Mouse (Mus musculus) CD4-positive, CD25-positive, alpha-beta regulatory T cell, adult 2 months (primary cell): ENCODE measurements around the gene Orai2.
A peak's percentile ranks its signal among the peaks of the same experiment; 100 is the strongest.
"Not testable (repeated sequence)": the region's sequence is repeated elsewhere in the genome, so short reads cannot be mapped to it uniquely, and the experiment has no call there.

Experiments
- DNase-seq: peaks from one replicate; pipeline ENCODE4 v3.0.0-alpha.2; 2012; ENCODE audit warnings: low read depth, low spot score

The Orai2 gene

DNA sequence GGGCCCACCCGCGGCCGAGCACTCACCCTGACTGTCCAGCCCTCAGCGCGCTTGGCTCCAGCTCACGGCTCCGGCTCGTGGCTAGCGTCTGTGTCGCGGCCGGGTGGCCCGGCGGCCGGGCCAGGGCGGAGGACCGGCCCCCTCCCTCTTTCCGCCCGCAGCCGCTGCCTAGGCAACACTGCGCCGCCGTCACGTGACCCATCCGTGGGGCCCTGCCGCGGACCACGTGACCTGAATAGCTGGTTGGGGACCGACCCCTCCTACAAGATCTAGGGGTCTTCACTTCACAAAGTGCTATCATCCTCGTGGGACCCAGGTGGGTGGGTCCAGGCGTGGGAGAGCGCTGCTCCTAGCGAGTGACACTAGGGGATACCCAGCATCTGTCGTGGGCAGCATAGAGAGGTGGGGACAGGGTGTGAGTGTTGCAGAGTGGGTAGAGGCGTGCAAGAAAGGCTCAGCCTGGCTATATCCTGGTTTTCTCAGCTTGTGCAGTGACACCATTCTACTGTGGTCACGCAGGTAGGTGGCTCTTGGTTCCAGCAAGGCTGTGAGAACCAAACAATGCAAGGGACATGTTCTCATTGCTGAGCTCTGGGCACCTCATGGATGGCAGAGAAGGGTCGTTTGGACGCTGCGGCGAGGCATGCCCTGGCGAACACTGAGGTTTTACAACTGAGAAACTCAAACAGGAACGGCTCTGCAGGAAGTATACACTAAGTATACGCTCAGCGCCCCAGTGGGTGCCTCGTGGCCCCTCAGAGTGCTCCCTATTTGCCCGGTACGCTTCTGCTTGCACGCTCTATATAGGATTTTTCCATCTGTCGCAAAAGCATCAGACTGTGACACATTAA, at the start of gene Orai2:
Gene Orai2 (minus strand): TSS at position 202 of the 851 bp plus-strand sequence.
- peak; percentile 89 for DNase-seq

DNA sequence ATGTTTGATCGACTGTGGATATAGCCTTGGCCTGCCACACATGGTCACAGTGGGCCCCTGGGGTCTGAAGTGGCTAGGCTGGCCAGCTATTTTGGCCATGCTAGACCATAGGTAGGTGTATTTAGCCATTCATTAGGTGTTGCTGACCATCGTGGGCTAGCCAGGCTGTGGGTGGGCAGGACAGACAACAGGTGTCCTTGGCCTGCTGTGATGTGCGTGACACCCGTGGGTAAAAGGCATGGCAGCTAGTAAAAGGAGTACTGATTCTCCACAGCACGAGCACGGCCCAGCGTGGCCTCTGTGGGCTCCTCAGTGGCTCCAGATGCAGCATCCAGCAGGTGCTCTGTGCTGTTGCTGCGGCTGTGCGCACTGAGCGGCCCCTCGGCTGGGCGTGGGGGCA, 48.1 kb upstream of the Orai2 start:
- no peak for DNase-seq

DNA sequence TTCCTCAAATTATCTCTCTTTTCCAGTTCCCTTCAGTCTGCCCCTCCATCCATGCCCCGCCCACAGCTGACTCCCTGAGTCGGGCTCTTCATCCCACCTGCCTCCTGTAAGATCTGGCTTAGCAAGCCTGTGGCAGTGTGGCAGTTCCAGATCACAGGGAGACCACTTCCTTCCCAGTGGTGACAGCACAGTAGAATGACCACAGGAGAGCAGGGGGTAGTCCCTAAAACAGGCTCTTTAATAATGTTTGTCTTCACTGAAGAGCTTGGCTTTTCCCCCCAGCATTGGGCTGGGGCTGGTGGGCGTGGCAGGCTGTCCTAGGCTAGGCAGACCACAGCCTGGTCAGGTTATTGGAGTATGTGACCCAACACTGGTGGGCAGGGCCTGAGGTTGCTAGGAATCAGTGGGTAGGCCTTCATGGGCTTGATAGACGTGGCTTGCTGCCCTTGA, 47.4 kb upstream of the Orai2 start:
- DNase-seq, result no peak

DNA sequence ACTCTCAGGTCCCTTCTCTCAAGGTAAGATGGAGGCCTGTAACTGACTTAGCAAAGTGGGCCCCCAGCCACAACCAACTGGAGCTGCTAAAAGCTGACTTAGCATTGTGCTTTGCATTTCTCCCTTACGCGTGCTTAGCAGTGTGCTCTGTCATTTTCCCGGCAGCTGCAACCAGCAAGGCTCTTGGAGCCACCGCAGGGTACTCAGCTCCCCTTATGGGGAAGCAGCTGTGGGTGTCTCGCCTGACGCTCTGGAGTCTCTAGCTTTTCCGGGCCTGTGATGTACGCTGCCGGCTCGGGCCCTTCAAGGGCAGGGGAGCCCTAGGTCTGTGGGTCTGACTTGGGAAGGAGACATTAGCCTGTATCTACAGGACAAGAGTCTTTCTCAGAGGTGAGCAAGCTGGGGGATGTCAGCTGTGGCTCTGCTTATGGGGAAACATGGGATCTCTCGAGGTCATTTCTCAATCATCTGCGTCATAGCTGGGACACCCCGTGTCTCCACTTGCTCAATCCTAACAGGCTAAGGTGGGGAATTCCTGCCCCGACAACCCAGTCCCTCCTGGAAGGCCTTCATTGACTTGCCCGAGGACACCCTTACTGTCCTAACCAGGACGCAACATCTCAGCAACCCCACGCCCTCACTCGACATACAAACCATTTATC, 46.6 kb upstream of the Orai2 start:
- no peak for DNase-seq

DNA sequence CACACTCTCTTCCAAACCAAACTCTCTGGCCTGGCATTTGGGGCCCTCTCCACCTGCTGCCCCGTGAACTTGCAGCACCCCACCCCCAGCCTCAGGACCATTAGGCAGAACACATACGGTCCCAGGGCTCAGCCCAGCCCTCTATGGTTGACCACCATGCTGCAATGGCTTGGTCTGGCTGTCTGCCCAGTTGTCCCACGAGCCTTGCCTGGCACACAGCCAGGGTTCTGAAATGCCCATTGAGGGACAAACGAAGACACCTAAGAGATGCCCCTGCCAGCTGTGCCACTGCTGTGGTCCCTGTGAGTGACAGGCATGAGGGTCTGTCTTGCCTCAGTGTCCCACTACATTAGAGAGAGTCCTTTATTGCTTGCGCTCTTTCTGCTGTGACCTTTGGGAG, 45.4 kb upstream of the Orai2 start:
- no peak for DNase-seq

DNA sequence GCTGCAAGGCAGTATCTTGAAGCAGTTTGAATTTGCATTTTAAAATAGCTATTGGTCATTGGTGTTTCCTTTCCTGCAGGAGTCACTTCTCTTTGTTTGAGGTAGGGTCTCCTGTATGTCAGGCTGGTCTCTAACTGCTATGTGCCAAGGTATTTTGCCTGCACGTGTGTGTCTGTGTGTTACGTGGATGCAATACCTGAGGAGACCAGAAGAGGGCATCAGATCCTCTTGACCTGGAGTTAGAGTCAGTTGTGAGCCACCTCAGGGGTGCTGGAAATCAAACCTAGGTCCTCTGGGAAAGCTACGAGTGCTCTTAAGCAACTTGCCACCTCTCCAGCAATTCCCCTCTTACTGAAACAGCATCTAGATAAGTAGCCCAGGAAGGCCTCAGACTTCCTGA, 44.7 kb upstream of the Orai2 start:
- peak; percentile 32 for DNase-seq

DNA sequence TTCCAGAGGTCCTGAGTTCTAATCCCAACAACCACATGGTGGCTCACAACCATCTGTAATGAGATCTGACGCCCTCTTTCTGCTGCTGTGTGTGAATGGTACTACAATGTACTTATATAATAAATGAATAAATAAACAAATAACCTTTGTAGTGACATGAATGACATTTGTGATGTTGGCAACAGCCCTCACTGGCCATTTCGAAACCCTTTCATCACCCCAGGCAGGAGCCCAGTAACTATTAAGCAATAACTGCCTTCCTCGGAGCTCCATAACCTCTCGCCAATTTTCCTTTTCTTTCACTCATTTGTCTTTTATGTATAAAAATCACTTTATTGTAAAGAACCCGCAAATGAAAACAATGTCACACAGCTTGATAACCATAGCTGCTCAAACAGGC, 43.2 kb upstream of the Orai2 start:
- no peak for DNase-seq

DNA sequence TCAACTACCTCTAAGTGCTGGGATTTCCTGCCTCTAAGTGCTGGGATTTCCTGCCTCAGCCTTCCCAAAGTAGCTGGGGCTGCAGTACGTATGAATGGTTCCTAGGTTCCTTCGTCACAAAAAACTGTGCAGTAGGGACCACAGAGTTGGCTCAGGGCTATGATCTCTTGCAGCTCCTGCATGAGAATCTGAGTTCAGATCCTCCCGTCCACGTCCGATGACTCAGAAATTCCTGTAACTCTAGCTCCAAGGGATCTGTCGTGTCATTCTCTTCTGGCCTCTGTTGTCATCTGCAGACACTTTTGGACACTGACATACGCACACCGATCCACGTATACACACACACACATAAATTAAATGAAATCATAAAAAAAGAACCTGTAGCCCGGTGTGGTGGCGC, 42.2 kb upstream of the Orai2 start:
- DNase-seq, result no peak

DNA sequence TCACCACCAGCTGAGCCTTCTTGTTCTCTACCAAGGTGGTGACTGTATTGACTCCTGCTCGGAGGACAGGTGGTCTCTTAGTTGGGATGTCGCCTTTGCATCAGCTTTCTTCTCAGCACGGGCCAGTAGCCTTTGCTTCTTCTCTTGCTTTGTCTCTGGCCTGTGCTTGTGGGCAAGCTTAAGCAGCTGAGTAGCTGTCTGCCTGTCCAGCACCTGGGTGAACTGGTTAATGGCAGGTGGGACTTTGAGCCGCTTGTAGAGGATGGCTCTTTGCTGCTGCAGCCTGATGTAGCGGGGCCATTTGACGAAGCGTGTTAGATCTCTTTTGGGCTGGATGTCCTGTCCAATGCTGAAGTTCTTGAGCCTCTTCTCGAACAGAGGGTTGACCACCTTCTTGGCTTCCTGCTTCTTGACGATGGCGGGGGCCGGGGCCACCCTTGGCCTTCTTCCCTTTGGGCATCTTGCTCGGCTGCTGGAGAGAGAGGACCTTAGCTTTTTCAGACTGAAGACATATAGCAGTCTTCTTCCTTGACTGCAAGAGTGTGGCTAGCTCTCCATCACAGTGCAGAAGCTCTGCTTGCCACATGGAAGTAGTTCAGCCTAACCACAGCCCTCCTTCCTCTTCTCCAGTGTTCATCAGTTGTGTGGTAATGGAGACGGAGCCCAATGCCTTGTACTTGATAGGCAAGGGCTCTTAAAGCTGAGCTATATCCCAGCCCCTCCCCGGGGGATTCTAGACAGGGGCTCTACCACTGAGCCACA, 41.0 kb upstream of the Orai2 start:
- not testable (repeated sequence) for DNase-seq

DNA sequence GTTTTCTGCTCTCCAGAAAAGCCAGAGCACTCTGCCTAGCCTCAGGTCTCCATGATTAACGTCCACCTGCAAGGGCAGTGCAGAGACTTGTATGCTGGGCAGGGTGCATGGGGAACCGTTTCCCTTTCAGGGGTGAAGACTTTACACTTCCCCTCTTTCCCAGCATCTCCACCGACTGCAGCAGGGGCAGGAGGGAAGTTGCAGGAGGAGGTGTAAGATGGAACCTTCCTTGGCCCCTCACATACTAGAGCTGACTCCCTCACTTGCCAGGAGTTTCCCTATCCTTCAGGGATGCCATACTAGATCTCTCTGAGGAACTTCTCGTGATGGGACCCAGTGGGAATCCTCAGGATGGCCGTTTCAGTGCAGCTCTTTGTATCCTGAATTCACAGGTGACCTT, 40.0 kb upstream of the Orai2 start:
- no peak for DNase-seq

DNA sequence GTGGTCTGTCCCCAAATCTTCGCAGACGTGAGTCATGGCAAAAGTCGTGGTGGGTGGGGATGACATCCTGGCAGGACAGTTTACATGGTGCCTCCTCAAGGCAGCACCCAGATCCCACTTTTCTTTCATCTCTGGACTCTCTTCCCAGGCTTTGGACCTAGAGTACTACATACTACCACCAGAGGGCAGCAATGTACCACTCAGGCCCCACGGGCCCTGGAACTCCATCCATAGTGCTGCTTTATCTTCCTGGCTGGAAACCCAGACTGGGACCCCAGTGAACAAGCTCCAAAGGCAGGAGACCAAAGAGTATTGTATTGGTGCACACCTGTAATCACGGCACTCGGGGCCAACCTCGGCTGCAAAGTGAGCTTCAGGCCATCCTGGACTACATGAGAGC, 31.3 kb upstream of the Orai2 start:
- peak; percentile 73 for DNase-seq

DNA sequence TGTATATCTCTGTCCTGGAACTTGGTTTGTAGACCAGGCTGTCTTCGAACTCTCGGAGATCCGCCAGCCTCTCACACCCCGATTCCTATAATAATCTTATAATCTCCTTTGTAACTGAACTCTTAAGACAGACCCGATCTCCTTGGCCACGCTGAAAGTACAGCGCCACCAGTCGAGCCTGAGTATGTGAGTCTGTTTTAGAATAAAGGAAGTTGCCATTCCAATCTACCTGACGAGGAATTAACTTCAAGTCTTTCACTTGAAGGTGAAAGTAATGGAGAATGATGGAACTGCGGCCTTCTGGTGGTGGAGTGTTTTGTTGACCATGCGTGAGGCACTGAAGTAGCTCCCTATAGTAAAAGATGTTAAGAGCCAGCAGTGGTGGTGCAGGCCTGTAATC, 29.0 kb upstream of the Orai2 start:
- DNase-seq, result peak; percentile 35

DNA sequence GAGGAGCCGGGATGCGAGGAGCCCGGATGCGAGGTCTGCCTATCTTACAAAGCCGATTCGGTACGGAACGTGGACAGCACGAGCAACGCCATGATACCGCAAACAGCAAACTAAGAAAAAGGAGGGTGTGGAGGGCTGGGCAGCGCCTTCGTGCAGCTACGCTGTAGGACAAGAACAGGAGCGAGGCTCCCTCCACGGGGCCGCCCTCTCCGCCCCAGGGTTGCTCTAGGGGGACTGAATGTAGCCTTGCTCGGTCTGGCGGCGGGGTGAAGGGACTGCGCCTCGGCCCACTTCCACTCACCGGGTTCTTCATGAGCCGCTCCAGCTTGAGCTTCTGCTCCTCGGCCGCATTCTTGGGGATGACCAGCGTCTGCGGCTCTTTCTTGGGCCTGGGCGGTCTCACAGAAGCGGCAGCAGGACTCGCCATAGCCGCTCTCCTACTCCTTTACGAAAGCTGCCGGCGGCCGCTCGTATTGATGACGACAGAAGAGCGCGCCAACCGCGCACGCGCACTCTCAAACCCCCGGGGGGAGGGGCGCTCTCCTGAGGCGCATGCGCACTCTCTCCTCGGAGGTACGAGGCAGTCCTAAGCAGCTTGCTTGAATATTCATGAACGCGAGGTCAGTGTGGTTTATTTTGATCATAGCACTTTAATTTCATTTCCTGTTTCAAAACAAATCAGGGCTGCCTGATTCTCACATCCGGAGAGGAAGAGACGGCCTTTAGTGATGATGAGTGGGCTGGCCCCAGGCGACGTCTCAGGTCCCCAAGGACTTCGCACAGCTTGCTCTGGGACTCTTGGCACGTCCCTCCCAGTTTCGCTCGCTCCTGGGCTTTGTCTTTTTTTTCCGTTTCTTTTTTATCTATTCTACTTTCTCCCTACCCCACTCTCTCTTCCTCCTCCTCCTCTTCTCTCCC, 28.2 kb upstream of the Orai2 start, which contains the start of gene Prkrip1:
Gene Prkrip1 (minus strand): TSS at position 490 of the 918 bp plus-strand sequence.
- DNase-seq, result peak; percentile 98

DNA sequence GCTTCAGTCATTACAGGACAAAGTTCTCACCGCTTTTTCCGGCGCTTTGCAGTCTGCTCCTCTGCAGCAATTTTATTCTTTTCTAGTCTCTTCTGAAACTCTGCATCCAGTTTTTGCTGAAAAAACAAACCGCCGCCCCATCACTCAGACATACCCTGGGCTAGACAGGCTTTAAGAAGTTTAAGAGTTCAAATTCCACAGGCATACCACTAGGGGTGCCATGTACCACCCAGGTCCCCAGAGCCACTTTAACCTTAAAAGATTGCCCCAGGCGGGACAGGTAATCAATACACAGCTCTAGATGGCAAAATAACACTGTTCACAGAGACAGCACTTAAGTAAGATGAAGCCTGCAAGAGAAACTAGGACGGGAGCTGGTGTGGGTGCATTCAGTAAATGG, 21.4 kb upstream of the Orai2 start:
- no peak for DNase-seq

DNA sequence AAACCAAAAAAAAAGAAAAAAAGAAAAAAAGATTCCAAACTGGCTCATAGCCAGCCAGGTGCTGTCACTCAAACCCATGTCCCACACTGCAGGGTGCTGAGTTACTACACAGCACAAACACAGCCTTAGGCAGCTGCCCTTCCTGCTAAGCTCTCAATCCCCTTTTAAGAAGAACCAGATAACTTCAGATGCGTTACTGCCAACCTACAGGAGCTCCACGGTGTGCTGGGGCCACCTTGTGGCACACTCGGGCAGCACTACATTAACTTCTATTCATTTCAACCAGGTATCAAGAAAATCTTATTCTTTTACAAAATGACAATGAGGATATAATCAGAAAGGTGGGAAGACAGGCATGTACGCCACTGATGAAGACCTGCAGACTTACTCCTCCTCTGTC, 16.2 kb upstream of the Orai2 start:
- peak; percentile 88 for DNase-seq

DNA sequence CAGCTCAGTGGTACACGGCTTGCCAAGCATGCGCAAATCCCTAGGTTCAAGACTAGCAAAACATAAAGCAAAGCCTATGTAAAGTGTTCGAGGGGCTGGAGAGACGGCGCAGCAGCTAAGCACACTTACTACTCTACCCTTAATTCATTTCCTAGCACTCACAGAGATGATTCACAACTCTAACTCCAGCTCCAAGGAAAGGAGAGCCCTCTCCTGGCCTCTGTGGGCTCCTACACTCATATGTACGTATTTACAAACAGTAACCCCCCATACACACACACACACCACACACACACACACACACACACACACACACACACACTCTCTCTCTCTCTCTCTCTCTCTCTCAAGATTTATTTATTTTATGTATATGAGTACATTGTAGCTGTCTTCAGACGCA, 13.3 kb upstream of the Orai2 start:
- no peak for DNase-seq

DNA sequence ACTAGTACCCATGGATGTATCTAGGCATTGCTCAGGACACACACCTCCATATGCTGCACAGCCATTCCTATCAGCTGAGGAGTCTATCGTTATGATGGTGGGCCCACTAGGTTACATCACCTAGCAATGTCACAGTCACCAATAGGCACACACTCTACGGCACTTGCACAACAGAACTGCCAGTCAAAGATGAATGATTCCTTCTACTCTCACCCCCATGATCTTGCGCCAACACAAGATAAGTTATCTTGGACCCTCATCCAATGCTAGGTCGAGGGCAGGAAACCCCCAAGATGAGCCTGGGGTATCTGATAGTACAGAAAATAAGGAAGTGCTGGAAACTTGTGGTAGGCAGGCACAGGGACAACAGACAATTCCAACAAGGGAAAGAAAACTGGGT, 12.3 kb upstream of the Orai2 start:
- no peak for DNase-seq

DNA sequence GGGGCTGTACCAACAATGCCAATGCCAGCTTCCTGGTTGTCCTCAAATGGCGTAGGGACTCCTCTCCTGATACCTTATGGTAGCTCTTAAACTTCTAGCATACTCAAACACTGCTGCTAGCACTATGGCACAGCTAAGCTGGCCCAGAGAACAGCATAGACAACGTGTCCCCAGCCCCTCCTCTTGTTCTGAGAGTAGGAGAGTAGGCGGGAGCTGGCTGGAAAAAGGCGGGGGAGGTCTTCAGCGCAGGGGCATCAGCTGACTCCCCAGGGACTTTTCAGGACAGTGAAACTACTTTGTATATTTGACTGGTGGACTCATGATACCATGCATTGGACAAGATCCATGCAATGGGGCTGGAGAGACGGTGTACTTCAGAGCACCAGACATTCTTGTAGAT, 11.5 kb upstream of the Orai2 start:
- DNase-seq, result peak; percentile 26

DNA sequence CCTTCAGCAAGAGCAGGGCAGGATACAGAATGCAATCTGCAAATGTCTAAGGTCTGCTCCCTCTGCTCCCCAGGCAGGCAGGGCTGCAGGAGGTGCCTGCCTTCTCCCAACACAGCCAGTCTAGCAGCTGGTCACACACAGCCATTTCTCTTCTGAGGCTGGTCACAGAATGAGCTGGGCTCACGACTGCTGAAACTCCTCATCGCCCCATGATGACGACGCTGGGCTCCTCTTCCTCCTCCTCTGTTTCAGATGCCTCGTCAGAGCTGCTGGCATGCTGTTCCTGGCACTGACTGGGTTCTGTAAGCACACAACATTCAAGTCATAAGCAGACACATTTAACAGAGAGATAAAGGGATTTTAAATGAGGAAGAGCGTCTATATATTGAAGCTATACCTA, 10.7 kb upstream of the Orai2 start:
- no peak for DNase-seq

DNA sequence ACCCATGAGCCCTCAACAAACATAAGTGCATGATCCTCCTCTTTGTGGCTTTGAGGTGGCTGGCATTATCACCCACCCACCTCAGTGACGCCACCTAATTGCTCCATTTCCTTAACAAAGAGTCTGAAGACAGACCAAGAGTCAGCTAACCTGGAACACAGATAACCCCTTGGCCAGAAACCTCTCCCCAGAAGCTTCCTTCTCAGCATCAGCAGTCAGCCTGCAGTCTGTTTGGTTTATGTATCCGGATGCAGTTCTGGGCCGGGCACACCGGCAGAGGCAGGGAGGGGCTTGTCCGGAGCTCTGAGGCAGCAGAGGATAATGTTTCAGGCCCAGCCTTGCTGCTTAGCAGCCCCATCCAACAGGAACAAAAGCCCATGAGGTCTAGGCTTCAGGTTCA, 9.1 kb upstream of the Orai2 start:
- DNase-seq, result no peak
